Mouse (Mus musculus) liver, embryonic 11.5 days (tissue): Measurements from ENCODE around the gene Taok3. TPM values are rescaled to one million over a fixed set of nuclear protein-coding genes. Genes with fewer than 3 reads are reported as not detected.

Source experiments
- ATAC-seq: fragments of 200-750 bp; cut with Nextera tagmentation; replicated peaks from 2 replicates; pipeline ENCODE4 v1.8.0; 2017; ENCODE audit warnings: moderate number of reproducible peaks, mild to moderate bottlenecking, moderate TSS enrichment, moderate library complexity; ENCODE audit not compliant: low FRiP score
- DNase-seq: peaks from one replicate; pipeline ENCODE4 v3.0.0-alpha.2; 2017; ENCODE audit warnings: low spot score
- H3K27ac ChIP-seq: fragments of 300-500 bp; sonication (generic); 2 replicates; pipeline ENCODE4 v1.5.1; 2014; ENCODE audit warnings: mild to moderate bottlenecking, low read depth, low read length, control low read depth
- H3K27me3 ChIP-seq: fragments of 300-500 bp; sonication (generic); replicated peaks from 2 replicates; pipeline ENCODE4 v1.6.1; 2014; ENCODE audit warnings: low read length, mixed read lengths; ENCODE audit not compliant: control insufficient read depth, insufficient read depth
- H3K36me3 ChIP-seq: fragments of 300-500 bp; sonication (generic); 2 replicates; pipeline ENCODE4 v1.6.1; 2014; ENCODE audit warnings: mild to moderate bottlenecking, low read length, moderate library complexity, mixed read lengths; ENCODE audit not compliant: control insufficient read depth, insufficient read depth
- H3K4me1 ChIP-seq: fragments of 300-500 bp; sonication (generic); replicated peaks from 2 replicates; pipeline ENCODE4 v1.6.1; 2014; ENCODE audit warnings: low read length, mixed read lengths; ENCODE audit not compliant: control insufficient read depth, insufficient read depth
- H3K4me2 ChIP-seq: fragments of 300-500 bp; sonication (generic); 2 replicates; pipeline ENCODE4 v1.6.1; 2014; ENCODE audit warnings: mild to moderate bottlenecking, control low read depth, moderate library complexity
- H3K4me3 ChIP-seq: fragments of 300-500 bp; sonication (generic); 2 replicates; pipeline ENCODE4 v1.5.1; 2014; ENCODE audit warnings: low read depth, low read length, control low read depth
- H3K9ac ChIP-seq: fragments of 300-500 bp; sonication (generic); 2 replicates; pipeline ENCODE4 v1.6.1; 2014; ENCODE audit warnings: low read depth, low read length, control low read depth
- H3K9me3 ChIP-seq: fragments of 300-500 bp; sonication (generic); 2 replicates; pipeline ENCODE4 v1.6.1; 2016; ENCODE audit warnings: low read length, inconsistent platforms, mixed read lengths; ENCODE audit not compliant: control insufficient read depth
- WGBS: fragments of 180-500 bp; shearing (Covaris S2); extraction: QIAGEN DNeasy Blood & Tissue Kit; methylation state at CpG from one replicate; pipeline ENCODE4 v1.1.7; 2014; 5-methylcytosine and 5-hydroxymethylcytosine counted together
- polyA plus RNA-seq: library from polyadenylated mRNA; unstranded; fragments of >200 nt; fragmentation: Nextera tagmentation; extraction: Ambion mirVana; gene quantifications from 2 replicates; pipeline ENCODE4 v1.2.1, GENCODE M21; 2014

Taok3 gene
- 69.3 and 73.6 TPM in 2 replicates for polyA plus RNA-seq

DNA sequence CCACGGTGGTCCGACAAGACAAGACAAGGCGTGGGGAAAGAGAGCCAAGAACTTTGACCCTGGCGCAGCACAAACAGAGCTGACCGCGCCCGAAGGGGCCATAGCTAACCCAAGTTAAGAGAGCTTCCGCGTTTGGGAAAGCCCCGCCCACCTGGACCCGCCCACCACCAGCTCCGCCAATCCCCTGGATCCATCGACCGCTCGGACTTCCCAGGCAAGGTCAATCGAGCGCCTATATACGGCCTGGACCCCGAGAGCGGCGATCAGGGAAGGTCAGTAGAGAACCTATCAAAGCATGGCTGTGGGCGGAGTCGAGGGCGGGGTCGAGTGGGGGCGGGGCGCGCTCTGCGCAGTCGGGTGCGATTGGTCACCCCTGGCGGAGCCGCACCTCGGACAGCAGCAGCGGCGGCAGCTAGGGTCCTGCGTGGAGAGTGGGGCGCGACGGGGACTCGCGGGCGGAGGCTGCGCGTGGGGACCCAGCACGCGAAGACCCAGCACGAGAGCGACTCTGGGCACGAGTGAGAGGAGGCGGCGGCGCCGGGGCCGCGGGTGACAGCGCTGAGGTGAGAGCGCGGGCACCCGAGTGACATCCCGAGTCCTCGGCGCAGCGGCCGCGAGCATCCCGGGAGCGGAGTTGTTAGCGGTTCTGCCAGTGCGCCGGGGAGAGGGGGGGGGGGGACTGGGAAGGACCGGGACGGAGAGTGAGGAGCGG, at the start of gene Taok3:
Taok3 (plus strand) TSS at position 353 of the 712 bp plus-strand sequence.
- H3K36me3 ChIP-seq: no peaks in the 10 kb centered on the region
- H3K27ac ChIP-seq: peak within 1 kb of the TSS; percentile 90
- ATAC-seq: peak; percentile 83
- peaks cover 30% of the 10 kb centered on the region for H3K4me1 ChIP-seq
- DNase-seq: peak; percentile 99
- peak within 1 kb of the TSS; percentile 76 for H3K9ac ChIP-seq
- WGBS: under 1% methylated on average over 74 of the region's 74 CpGs
- peak within 1 kb of the TSS; percentile 97 for H3K4me2 ChIP-seq
- no peaks in the 10 kb centered on the region for H3K27me3 ChIP-seq
- no peaks in the 10 kb centered on the region for H3K9me3 ChIP-seq
- peak within 1 kb of the TSS; percentile 89 for H3K4me3 ChIP-seq

DNA sequence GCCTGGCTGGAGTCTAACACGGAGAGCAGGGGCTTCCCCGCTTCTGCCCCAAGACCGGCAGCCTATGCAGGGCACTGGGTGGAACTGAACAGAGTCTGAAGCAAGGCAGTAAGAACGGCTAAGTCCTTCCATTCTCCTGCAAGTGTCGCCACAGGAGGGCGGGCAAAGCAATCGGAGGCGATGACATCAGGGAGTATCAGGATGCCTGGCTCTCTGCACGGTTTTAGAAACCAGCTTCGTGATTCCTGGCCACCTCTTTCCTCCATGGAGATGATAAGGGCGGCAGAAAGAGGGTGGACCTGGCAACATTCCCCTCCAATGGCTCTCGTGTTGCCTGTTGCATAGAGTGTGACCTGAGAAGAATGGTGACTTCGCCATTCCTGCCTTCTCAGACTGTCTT, 32.2 kb upstream of the Taok3 start:
- H3K27ac ChIP-seq: no peak overlapping the region
- no peak for ATAC-seq

GRCm38 (mm10) chr5:117089147-117089546, 30.8 kb upstream of the Taok3 start:
- WGBS: 43% methylated on average over 3 of the region's 3 CpGs
- Histone ChIP-seq H3K9me3 (no peaks in the 10 kb centered on the region), H3K4me1 (peaks cover 6% of the 10 kb centered on the region), H3K4me3 (no peak overlapping the region), H3K4me2 (no peak overlapping the region), H3K9ac (no peak overlapping the region), H3K27ac (no peak overlapping the region), H3K36me3 (peaks cover 22% of the 10 kb centered on the region), H3K27me3 (0 out of 2 replicates have a peak, but pooled peaks cover 3% of the 10 kb centered on the region)
- ATAC-seq: no peak
- no peak for DNase-seq

More for the DNA sequence above, 32.2 kb upstream of the Taok3 start:
- H3K4me1 ChIP-seq: peaks cover 6% of the 10 kb centered on the region
- H3K27me3 ChIP-seq: 0 out of 2 replicates have a peak, but pooled peaks cover 3% of the 10 kb centered on the region
- H3K9ac ChIP-seq: no peak overlapping the region
- H3K36me3 ChIP-seq: peaks cover 15% of the 10 kb centered on the region
- no peaks in the 10 kb centered on the region for H3K9me3 ChIP-seq
- no peak for DNase-seq
- WGBS: 12% methylated on average over 13 of the region's 13 CpGs
- peak overlapping the region; percentile 20; the same call in 1 of the 2 replicates for H3K4me2 ChIP-seq
- no peak overlapping the region for H3K4me3 ChIP-seq

DNA sequence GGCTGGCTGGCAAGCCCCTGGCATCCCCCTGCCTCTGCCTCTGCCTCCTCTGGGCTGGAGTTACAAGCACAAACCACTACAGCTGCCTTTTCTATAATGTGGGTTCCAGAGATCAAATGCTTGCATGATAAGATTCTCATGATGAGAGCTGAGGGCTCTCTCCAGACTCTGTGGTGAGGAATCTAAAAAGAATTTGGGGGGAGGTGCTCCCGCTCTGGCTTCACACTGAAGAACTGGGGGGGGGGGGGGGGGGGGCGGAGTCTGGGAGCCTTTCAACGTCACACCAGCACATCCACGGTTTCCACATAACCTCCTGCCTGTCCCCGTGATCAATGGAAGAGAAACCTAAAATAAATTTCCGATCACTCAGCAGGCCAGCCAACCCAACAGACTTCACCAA, 30.1 kb upstream of the Taok3 start:
- no peak overlapping the region for H3K4me3 ChIP-seq
- no peak overlapping the region for H3K4me2 ChIP-seq
- H3K36me3 ChIP-seq: peaks cover 22% of the 10 kb centered on the region
- DNase-seq (no peak), ATAC-seq (no peak)
- no peak overlapping the region for H3K27ac ChIP-seq
- H3K27me3 ChIP-seq: 0 out of 2 replicates have a peak, but pooled peaks cover 3% of the 10 kb centered on the region
- H3K9me3 ChIP-seq: no peaks in the 10 kb centered on the region
- WGBS: 30% methylated on average over 5 of the region's 6 CpGs
- H3K4me1 ChIP-seq: peaks cover 6% of the 10 kb centered on the region
- H3K9ac ChIP-seq: no peak overlapping the region

DNA sequence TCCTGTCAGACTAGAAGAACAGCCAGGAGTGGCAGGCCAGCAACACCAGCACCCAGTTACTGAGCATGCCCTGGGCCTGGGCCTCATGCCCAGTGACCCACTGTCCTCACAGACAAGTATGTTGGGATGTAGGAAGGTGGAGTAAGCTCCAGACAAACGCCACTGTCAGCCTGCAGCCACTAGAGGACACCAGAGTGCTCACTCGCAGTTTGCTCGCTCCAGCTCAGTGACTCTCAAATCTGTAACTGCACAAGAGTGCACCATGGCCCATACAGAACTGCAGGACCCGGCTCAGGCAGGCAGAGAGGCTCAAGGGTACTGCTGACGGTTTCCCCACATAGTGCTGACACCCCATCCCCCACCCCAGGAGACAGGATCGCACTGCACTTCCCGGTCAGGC, 25.5 kb upstream of the Taok3 start:
- 55% methylated on average over 7 of the region's 7 CpGs for WGBS
- H3K9ac ChIP-seq: no peak overlapping the region
- peaks cover 25% of the 10 kb centered on the region for H3K36me3 ChIP-seq
- peaks cover 3% of the 10 kb centered on the region for H3K4me1 ChIP-seq
- DNase-seq (no peak), ATAC-seq (no peak)
- H3K9me3 ChIP-seq: no peaks in the 10 kb centered on the region
- no peak overlapping the region for H3K27ac ChIP-seq
- no peak overlapping the region for H3K4me2 ChIP-seq
- H3K4me3 ChIP-seq: no peak overlapping the region
- H3K27me3 ChIP-seq: no peaks in the 10 kb centered on the region

- Histone ChIP-seq H3K36me3 (peaks cover 29% of the 10 kb centered on the region), H3K4me2 (no peak overlapping the region), H3K9ac (no peak overlapping the region), H3K4me3 (no peak overlapping the region), H3K27me3 (no peaks in the 10 kb centered on the region), H3K27ac (no peak overlapping the region), H3K4me1 (no peaks in the 10 kb centered on the region), H3K9me3 (no peaks in the 10 kb centered on the region)
- 42% methylated on average over 3 of the region's 3 CpGs for WGBS
- no peak for DNase-seq
- no peak for ATAC-seq
Observed at GRCm38 (mm10) chr5:117096716-117097115, 23.2 kb upstream of the Taok3 start.

DNA sequence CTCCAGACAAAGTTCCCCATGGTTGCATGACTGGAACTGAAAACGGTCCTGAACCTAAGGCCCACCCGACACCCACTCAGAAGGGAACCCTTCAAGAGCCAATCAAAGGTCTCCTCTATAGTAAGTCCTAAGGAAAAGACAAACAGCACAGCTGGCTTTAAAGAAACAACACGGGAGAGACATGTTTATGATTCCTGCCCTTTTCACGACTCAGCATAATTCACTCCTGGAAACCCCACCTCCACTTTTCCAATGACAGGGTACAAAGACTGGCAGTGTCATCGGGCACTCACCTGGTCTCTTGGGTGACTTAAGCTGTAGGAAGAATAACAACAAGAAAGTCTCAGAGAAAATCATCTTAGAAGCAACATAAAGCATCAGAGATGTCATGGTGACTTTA, 20.9 kb upstream of the Taok3 start:
- no peaks in the 10 kb centered on the region for H3K9me3 ChIP-seq
- 89% methylated on average over 5 of the region's 5 CpGs for WGBS
- H3K4me2 ChIP-seq: no peak overlapping the region
- no peak for DNase-seq
- no peaks in the 10 kb centered on the region for H3K27me3 ChIP-seq
- no peak overlapping the region for H3K9ac ChIP-seq
- no peak overlapping the region for H3K27ac ChIP-seq
- ATAC-seq: no peak
- no peak overlapping the region for H3K4me3 ChIP-seq
- H3K4me1 ChIP-seq: no peaks in the 10 kb centered on the region
- peaks cover 25% of the 10 kb centered on the region for H3K36me3 ChIP-seq

DNA sequence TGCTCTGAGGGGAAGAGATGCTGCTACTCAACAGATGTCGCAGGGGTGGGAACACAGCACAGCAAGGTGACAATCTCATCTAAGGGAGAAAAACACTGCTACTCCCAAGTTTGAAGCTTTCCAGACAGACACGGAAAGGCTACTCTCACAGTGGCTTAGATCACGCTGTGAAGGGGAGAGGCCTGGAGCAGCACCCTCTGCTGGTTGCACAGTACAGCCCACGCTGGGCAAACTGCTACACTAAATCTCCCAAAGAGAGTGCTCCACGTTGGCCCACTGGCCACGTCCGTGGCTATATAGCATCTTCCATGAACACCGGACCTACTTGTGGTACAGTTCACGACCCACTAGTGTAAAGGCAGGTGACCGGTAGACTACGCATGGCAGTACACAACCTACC, 20.2 kb upstream of the Taok3 start:
- no peak for ATAC-seq
- Histone ChIP-seq H3K36me3 (peaks cover 26% of the 10 kb centered on the region), H3K27me3 (no peaks in the 10 kb centered on the region), H3K4me1 (no peaks in the 10 kb centered on the region), H3K9me3 (no peaks in the 10 kb centered on the region), H3K9ac (no peak overlapping the region), H3K27ac (no peak overlapping the region), H3K4me2 (no peak overlapping the region), H3K4me3 (no peak overlapping the region)
- 87% methylated on average over 11 of the region's 11 CpGs for WGBS
- no peak for DNase-seq
